Mouse (Mus musculus): ENCODE results near the gene Cnot3.

DNA sequence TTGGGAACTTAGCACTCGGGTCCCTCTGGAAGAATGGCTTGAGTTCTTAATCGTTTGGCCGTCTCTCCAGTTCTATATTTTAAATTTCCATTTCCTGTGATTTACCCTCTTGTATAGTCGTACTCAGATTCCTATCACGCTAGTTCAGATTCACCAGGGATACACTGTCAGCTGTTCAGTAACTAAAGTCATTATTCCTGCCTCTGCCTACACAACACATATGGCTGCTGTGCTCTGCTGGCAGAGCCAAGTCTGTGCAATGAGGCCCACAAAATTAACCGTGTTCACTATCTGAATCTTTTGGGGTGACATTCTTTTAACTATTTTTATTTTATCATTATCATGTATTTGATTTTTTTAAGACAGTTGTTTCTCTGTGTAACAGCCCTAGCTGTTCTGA, 53.4 kb downstream of the Cnot3 start:
- no peak for TF ChIP-seq CTCF (IDR thresholded peaks at IDR 0.05; ENCODE audit: low read depth, low read length)
- TF ChIP-seq POLR2A (IDR thresholded peaks at IDR 0.05; ENCODE audit: borderline replicate concordance, low read depth, low read length), result no peak

All from bone marrow macrophage, adult 2 months (primary cell).